Mouse (Mus musculus): Measurements from ENCODE around the gene Shq1. TPM values are rescaled to one million over a fixed set of nuclear protein-coding genes. Genes with fewer than 3 reads are reported as not detected.

Gene Shq1
- total RNA-seq, 1 experiment from 2014 or later = 8.4 TPM

DNA sequence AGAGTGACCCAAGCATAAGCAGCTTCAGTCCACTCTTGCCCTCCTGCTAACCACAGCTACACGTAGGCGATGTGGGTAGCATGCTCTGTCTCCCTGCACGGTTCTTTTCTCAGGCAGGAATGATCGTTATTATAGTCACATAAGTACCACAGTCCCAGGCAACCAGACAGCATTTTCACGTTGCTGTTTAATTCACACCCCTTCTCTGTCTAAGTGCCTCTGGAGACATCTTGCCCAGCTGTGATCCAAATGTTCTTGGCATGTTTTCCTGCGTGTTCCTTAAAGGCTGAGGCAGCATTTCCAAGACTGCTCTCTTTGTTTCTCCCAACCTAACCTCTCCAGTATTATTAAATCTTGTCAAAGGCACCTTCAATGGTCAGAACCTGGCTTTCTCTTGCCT lies 67.3 kb downstream of the Shq1 start:
- no peak for DNase-seq

DNA sequence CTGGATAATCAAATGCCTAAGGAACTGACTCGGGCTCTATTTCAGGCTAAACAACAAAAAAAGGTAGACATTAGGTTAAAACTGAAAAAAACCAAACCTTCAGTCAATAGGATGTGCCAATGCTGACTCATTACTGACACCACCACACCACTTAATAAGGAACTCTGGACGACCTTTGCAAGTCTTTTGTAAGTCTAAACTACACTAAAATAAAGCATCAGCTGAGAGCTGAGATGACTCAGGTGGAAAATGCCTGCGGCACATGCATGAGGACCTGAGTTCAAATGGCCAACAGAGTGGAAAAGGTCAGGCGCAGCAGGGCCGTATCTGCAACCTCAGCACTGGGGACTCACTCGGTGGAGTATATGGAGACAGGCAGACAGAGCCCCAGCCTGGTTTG lies 69.3 kb downstream of the Shq1 start:
- DNase-seq = no peak

- no peak for DNase-seq
These were observed 77.1 kb downstream of the Shq1 start for GRCm38 (mm10) chr6:100593857-100594256.

DNA sequence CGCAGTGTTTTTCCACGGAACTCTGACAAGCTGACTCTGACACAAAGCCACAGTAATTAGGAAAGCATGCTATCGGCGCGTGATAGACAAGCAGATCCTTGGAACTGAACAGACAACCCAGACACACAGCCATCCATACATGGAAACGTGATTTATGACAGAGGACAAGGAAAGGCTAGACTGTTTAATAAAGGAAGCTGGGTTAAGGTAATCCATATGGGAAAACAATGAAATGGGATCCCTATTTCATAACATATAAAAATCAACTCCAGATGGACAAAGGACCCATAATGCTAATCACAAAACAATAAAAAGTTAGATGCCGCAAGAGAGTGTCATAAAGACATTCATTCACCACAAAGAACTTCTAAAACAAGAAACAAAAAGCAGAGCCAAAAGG lies 78.0 kb downstream of the Shq1 start:
- no peak for DNase-seq

GRCm38 (mm10) chr6:100590602-100591001 lies 80.4 kb downstream of the Shq1 start:
- DNase-seq = no peak

DNA sequence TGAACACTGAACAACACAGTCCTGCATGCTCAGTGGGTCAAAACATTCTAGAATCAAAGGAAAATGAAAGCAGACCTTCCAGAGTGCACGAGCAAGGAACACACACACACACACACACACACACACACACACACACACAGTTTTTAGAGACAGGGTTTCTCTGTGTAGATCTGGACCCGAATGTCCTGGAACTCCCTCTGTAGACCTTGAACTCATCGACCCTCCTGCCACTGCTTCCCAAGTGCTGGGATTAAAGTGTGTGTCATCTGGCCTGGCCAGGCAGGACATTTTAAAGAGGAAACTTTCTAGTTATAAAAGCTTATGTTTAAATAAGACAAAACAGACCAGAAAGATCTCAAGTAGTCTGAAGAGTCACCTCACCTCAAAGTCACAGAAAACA lies 82.1 kb downstream of the Shq1 start:
- no peak for DNase-seq

- DNase-seq = no peak
These were observed 84.2 kb downstream of the Shq1 start for GRCm38 (mm10) chr6:100586758-100587157.

DNA sequence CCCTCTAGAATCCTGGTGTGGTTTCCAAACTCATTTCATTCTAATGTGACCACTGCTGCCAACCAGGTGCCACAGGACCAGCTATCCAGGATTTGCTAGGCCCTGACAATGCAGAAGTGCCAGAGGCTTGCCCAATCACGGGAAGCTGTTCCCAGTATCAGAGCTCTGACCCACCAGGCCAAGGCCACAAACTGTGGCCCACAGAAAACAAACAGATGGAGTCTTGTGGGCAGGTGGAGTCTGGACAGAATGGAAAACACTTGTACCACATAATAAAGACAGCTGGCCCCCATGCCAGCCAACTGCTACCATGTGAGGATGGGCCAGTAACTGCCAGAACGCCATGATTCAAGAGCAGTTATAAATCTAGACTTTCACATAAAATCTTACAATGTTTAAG lies 89.0 kb downstream of the Shq1 start:
- no peak for DNase-seq

GRCm38 (mm10) chr6:100581056-100581455 lies 89.9 kb downstream of the Shq1 start:
- DNase-seq = no peak

DNA sequence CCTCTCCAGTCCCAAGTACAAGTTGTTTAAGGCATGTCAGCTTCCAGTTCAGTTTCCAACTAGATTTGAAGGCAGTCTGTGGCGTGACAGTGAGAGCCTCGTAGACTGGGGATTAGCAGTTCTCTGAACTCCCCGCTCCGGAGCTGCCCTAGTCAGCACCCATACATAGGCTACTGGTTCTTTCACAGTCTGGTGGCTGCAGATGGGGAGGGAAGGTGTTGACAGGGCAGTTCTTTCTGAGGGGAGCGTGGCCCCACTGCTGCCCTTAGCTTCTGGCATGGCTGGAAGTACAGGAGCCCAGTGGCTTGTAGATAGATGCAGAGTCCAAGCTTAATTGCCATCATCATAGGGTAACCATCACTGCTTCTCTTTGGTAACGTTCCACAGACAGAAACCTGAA lies 93.4 kb downstream of the Shq1 start:
- no peak for DNase-seq

- DNase-seq = no peak
These were observed 94.8 kb downstream of the Shq1 start for GRCm38 (mm10) chr6:100576171-100576570.

DNA sequence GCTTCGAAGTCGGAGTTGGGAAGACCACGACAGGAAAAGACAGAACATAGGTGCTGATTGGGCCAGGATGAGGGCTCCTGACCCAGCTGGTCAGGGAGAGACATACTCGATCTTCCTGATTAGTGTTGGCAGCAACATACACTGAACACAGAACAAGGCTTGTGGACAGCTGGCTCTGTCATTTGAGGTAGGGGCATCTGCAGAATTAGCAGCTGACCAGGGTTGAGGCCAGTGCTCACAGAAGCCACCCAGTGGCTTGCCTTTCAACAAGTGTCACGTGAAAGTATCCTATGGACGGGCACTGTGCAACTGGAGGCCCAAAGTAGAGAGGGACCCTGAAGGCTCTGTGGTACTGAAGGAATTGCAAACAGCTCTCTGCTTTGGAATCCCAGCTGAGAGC lies 104.2 kb downstream of the Shq1 start:
- DNase-seq = no peak

DNA sequence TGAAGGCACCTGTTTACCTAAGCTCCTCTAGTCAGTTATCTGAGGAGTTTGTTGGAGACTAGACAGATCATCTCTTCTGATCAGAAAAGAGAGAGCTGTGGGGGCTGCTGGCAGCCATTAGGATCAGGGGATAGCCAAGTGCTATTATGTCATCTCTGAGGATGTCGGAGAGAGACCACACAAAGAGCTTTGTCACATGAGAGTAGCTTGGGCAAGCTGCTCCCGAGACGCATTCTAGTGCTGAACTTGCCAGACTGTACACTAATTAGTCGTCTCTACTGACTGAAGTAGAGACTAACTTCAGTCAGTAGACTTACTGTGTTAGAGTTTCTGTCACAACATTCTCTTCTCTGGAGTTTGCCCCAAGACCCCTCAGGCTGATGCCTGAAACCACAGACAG lies 106.4 kb downstream of the Shq1 start:
- DNase-seq = no peak

DNA sequence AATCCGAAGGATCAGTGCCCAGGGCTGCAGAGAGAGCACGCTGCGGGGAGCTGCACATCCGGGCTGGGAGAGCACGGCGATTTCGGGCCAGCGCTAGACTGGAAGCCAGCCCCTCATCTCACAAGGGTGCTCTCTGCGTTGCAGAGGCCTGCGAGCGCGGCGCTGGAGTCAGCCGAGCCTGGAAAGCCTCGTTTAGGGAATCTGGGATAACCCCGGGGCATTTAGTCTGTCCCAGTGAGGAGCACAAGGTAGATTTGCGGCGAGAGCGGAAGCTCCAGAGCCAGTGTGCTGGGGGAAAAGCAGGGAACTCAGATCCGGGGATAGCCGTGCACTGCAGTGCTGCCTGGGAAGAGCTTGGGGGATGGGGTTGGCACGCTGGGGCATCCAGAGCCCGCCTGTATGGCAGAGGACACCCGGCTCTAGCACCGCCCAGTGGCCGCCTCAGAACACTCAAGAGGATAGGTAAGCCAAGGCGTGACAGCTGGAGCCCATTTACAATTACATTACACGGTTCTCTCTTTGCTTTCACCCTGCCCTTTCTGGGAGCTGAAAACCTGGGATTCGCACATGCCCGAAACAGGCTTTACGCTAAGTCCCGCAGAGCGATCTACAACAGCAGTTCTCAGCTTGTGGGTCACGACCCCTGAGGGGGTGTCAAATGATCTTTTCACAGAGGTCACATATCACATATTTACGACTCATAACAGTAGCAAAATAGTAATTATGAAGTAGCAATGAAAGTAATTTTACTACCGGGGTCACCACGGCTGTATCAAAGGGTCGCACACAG lies 107.2 kb downstream of the Shq1 start:
- peak; percentile 87 for DNase-seq

DNA sequence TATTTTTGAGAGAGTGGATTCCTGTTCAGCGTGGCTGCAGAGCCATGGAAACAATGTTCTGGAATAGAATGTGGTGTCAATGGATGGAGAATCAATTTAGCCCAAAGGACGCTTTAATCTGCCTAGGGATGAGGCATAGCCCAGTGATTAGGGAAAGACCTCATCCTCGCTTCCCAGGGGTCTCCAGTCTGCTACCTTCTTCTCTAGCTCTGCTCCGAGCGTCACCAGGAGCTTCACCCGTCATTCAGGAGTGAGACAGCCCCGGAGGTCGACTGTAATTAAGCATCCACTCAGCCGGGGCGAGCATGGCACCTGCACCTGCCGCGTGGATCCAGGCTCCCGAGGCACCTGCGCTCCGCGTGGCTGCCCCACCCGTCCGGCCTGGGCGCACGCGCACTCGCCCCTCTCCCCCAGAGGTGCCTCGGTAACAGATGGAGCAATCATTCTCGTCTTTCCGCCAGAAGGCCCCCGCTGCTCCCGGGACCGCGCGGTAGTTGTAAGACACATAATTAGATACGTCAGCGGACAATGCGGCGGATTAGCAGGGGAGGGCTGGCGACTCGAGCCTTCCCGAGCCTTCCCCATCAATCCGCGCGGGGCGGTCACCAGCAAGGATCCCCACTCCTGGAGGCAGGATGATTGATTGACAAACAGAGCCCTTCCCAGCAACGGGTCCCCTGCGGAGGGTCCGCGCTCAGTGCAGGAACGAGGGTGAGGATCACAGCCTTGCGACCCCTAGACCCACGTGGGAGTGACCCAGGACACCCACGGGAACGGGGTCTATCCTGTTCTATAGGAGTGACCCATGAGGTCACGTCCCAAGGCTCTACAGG lies 108.0 kb downstream of the Shq1 start:
- peak; percentile 56 for DNase-seq

GRCm38 (mm10) chr6:100558057-100558456 lies 112.9 kb downstream of the Shq1 start:
- peak; percentile 52 for DNase-seq

DNA sequence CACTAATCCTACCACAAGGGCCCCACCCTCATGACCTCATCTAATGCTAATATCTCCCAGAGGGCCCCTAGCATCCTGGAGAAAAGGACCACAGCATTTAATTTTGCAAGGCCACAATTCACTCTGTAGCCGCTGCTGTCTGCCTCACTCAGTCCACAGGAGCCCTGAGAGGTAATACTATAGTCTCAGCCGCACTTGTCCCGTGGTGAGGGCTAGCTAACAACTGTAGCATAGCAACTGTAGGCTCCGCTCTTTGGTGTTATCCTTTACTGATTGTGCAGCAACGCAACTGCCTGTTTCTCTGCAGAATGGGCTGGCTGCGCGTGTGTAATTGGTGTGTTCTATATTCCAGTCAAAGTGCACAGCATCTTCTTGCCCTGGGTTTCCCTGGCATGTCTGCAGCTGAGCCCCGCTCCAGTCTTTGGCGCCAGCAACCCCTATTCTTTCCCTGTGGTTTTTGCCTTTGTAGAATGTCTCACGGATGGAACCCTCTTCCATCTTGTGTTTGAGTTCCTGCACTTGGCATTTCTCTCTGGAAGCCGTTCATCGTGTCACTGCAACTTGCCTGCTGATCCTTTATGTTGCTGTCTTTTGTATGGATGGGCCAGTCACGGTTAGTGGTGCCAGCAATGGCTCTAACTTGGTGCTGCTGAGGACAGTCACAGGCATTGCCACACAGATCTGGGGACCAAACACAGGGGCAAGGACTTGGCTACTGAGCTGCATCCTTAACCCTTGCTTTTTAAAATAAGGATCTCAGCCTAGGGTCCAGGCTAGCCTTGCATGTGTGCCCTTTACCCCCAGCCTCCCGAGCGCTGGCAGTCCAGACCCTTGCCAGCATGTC lies 128.6 kb downstream of the Shq1 start:
- no peak for DNase-seq

- DNase-seq = peak; percentile 49
These were observed 131.3 kb downstream of the Shq1 start for GRCm38 (mm10) chr6:100539698-100540097.

DNA sequence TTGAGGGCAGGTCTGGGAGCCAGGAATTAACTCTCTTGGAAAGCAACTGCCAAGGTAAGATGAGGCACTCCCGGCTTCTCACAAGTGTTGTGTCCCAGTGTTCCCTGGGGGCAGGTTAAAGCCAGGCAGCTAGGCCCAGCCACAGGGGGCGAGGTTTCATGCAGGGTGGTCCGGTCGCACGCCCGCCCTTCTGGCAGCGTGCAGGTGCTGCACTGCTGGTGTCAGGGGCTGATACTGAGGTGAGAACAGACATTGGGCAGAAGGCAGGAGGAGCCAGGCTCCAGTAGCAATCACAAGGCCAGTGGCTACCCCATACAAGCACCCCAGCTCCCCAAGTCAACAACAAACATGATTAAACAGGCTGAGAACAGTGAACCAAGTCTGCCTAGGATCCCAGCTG lies 132.4 kb downstream of the Shq1 start:
- no peak for DNase-seq

DNA sequence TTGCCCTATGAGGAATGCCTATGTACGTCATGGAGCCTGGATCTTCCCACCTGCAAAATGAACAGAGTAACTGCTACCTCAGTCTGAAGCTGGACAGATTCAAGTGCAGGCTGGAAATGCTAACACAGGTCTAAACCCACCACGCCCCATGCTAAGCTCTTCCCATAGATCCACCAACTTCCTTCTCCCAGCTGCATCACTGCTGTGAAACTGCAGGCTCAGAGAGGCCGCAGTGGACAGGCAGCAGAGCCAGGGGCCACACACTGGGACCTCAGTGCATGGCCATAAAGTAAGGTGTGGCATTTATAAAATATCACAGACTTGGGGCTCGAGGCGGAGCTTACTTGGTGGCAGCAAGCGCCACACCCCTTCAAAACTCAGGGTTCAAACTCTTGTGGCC lies 133.0 kb downstream of the Shq1 start:
- DNase-seq = no peak

DNA sequence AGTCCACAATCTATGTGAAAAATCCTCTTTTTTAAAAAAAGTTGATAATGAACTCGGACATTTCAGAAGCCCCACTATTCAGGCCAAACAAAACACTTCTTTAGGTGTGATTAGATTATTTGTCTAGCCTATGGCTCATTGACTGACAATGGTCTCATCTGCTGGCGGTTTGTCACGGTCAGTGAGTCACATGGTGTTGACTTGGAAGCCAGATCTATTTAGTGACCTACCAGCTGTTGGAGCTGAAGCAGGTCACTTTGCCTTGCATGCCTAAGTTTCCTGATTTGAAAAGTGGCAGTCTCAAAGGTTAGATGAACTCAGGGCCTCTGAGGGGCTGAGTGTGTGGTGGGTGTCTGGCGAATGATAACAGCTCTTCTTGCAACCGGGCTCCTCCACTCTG lies 133.9 kb downstream of the Shq1 start:
- no peak for DNase-seq

DNA sequence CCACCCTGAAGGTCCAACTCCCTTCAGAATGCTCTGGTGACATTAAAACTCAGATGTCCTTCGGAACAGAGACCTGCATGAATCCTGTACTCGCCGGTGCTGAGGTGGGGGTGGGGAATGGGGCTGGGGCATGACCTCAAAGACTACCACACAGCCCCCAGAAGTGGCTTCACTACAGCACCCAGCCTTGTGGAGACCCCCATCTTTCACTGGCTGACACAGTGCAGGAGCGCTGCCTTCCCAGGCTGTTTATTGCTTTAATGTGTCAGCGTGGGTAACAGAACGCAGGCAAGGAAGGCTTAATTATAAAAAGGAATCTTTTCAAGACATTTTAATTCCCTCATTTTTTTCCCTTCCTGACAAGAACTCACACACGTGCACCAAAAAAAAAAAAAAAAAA lies 137.6 kb downstream of the Shq1 start:
- DNase-seq = no peak

DNA sequence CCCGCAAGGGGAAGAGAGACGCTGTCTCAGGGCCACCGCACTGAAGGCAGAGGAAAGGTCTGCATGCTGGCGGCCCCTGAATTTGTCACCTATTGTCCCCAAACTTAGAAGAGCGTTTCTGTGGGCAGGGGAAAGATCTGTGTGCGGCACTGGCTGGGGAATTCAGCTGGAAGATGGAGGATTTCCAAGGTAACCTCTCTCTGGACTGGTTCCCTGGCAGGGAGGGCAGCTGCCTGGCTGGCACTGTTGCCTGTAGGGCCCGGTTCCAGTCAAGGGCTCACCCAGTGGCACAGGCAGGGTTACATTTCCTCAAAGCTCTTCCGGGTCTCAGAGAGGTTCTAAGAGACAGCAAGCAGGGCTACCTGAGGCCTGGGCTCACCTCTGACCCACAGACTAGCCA lies 138.6 kb downstream of the Shq1 start:
- peak; percentile 40 for DNase-seq

Measured in adrenal gland, postnatal 14 days (tissue).